Mouse (Mus musculus) cerebellum, adult 2 months (tissue): Measurements from ENCODE around the gene Grin2a.

Experiments used
- CTCF ChIP-seq: fragments of 200-500 bp; IDR thresholded peaks from 2 replicates; pipeline ENCODE4 v1.5.1; 2011; ENCODE audit warnings: low read depth, mild to moderate bottlenecking, control low read depth, low read length, moderate library complexity, borderline replicate concordance; ENCODE audit not compliant: insufficient read depth
- POLR2A ChIP-seq: fragments of 200-500 bp; IDR thresholded peaks from 2 replicates; pipeline ENCODE4 v1.6.1; 2011; ENCODE audit warnings: low read length, control low read depth, borderline replicate concordance; ENCODE audit not compliant: insufficient read depth

DNA sequence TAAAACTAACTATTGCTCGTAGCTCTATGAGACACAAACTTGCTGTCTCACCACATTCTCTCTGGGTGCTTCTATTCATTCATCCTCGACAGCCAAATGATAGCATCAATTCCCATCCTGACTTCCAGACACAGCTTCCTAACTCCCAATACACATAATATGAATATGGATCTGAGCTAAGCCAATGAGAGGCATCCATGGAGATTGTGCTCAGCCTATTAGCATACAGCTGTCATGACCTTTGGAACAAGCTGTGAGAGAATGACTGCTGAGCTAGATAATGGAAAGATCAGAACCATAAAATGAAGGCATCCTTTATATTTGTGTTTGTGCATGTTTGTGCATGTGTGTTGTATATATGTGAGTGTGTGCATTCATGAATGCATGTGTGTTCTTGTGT lies 323.0 kb downstream of the Grin2a start:
- TF ChIP-seq CTCF (no peak), POLR2A (no peak)
